ENCODE assay signal across 8 mouse cellular contexts in the genomic region with DNA sequence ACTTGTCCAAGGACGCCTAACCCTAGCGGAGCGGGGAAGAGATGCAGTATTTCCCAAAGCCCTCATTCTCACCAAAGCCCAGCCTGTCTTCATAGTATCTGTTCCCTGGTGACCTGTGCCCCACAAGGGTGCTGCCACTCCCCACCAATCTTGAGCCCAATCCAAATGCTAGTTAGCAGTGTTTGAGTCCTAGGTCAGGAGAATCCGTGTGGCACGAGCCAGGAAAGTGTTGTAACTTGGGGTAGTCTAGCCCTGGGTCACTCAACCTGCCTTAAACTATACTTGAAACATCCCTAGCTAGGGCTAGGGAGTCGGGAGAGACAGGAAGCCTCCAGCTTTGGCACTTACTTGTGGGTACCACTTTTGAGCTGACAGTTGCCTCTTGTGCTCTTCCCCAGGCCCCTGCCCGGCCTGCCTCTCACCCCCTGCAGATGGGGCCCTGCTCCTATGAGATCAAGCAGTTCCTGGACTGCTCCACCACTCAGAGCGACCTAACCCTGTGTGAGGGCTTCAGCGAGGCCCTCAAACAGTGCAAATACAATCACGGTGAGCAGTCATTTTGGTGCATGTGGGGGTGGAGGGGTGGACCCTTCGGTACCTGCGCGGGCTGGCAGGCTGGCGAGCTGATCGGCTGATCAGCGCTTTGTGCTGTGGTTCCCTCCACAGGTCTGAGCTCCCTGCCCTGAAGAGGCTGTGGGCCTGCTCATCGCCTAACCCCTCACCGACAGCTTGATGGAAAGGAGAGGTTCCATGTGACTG. TPM values are rescaled to one million over a fixed set of nuclear protein-coding genes. Genes with fewer than 3 reads are reported as not detected.
DNase-seq lines count a peak whose midpoint lies in the region; ATAC-seq and TF ChIP-seq lines count a peak whose summit lies in the region.
"Had no signal": no experiment of that assay in that cellular context is flagged by ENCODE, and none has a peak within 500 bp of the region (broad histone marks: within the 10 kb centered on the region; RNA-seq: fewer than 3 reads in every experiment).

No protein-coding gene starts in this region.

- ATAC-seq in heart, embryonic 13.5 days (ENCODE audit: extremely low read depth, insufficient number of reproducible peaks, low FRiP score, low TSS enrichment): no peak
- ATAC-seq in G1E (ENCODE audit: extremely low read depth, insufficient number of reproducible peaks, low FRiP score, poor library complexity, severe bottlenecking): no peak

- H3K4me3 ChIP-seq in heart, embryonic 13.5 days: peak overlapping the region; percentile 69
- H3K4me3 ChIP-seq in G1E (ENCODE audit: low read depth, low read length): peak overlapping the region; percentile 66; the same call in 1 of the 2 replicates

- TF ChIP-seq CTCF in G1E (IDR thresholded peaks at IDR 0.05; ENCODE audit: low read depth, low read length): no peak

- H3K36me3 ChIP-seq in heart, embryonic 13.5 days: peaks cover 4% of the 10 kb centered on the region; the same call in 1 of the 2 replicates
- H3K36me3 ChIP-seq in G1E (replicated peaks): peaks cover 31% of the 10 kb centered on the region

- DNase-seq in heart, postnatal 4 days: no peak
- peak; percentile 36 to 37 for DNase-seq in B cell, adult 2 months
- peak; percentile 25 for DNase-seq in G1E (ENCODE audit: low spot score)
- peak; percentile 44 for DNase-seq in kidney, postnatal 36 days
- no peak for DNase-seq in right cerebral cortex, postnatal 14 days
- no peak for DNase-seq in left cerebral cortex, adult 11 months (ENCODE audit: low spot score)

- peaks cover 29% of the 10 kb centered on the region for H3K27me3 ChIP-seq in heart, embryonic 13.5 days (replicated peaks)
- H3K27me3 ChIP-seq in G1E (ENCODE audit: insufficient read depth, low read length): peaks cover 11% of the 10 kb centered on the region

- peaks cover 47% of the 10 kb centered on the region for H3K4me1 ChIP-seq in heart, embryonic 13.5 days
- peaks cover 61% of the 10 kb centered on the region for H3K4me1 ChIP-seq in G1E (ENCODE audit: insufficient read depth, low read depth, low read length)

- 28% methylated on average over 18 of the region's 18 CpGs for WGBS in heart, embryonic 13.5 days

- H3K9ac ChIP-seq in heart, embryonic 13.5 days: peak overlapping the region; percentile 91

- H3K27ac ChIP-seq in heart, embryonic 13.5 days (replicated peaks): peak overlapping the region; percentile 29

- H3K9me3 ChIP-seq in heart, embryonic 13.5 days: no peaks in the 10 kb centered on the region
- H3K9me3 ChIP-seq in G1E (replicated peaks): no peaks in the 10 kb centered on the region

- H3K4me2 ChIP-seq in heart, embryonic 13.5 days: peak overlapping the region; percentile 78

RNA-seq across cellular contexts. Expression of gene Mmp11, which starts 0.8 kb away (rescaled TPM):
- polyA plus RNA-seq in heart, embryonic 13.5 days (2015; fragmentation: Nextera tagmentation; extraction: Ambion mirVana): 28.6 and 30.7 TPM in 2 replicates
- total RNA-seq in heart, postnatal 4 days (2021): 10 to 100 TPM in 1 of 2 experiments, 1 to 10 TPM in 1; 10.0 to 12.7 TPM
- total RNA-seq in G1E (2014; fragmentation: Nextera tagmentation) (not detected in 2 replicates), G1E (2017) (0.11 and 0.12 TPM in 2 replicates)
- 0.08 TPM in 1 of 2 replicates, not detected in the other for polyA plus RNA-seq in G1E (2012)

RNA-seq across cellular contexts. Expression of gene Gm867, which starts 3.4 kb away (rescaled TPM):
- polyA plus RNA-seq in heart, embryonic 13.5 days (2015; fragmentation: Nextera tagmentation; extraction: Ambion mirVana): 0.99 and 1.8 TPM in 2 replicates
- total RNA-seq in heart, postnatal 4 days (2021): not detected
- total RNA-seq in G1E (2014; fragmentation: Nextera tagmentation): 3.0 and 45.1 TPM in 2 replicates
- not detected in 2 replicates for total RNA-seq in G1E (2017)
- polyA plus RNA-seq in G1E (2012): not detected in 2 replicates
- total RNA-seq: heart, adult 18-20 months had no signal

RNA-seq across cellular contexts. Expression of gene Chchd10, which starts 4.2 kb away (rescaled TPM):
- 463 and 524 TPM in 2 replicates for polyA plus RNA-seq in heart, embryonic 13.5 days (2015; fragmentation: Nextera tagmentation; extraction: Ambion mirVana)
- total RNA-seq in heart, postnatal 4 days (2021): 100 to 1,000 TPM; 882 to 898 TPM
- 135 and 169 TPM in 2 replicates for total RNA-seq in G1E (2014; fragmentation: Nextera tagmentation)
- total RNA-seq in G1E (2017): 96.3 and 127 TPM in 2 replicates
- polyA plus RNA-seq in G1E (2012): 376 and 450 TPM in 2 replicates

RNA-seq across cellular contexts. Expression of gene Vpreb3, which starts 5.8 kb away (rescaled TPM):
- 0.25 and 0.41 TPM in 2 replicates for polyA plus RNA-seq in heart, embryonic 13.5 days (2015; fragmentation: Nextera tagmentation; extraction: Ambion mirVana)
- not detected for total RNA-seq in heart, postnatal 4 days (2021)
- total RNA-seq in G1E (2014; fragmentation: Nextera tagmentation) (not detected in 2 replicates), G1E (2017) (not detected in 2 replicates)
- not detected in 2 replicates for polyA plus RNA-seq in G1E (2012)

RNA-seq across cellular contexts. Expression of gene Smarcb1, which starts 15.7 kb away (rescaled TPM):
- 118 and 125 TPM in 2 replicates for polyA plus RNA-seq in heart, embryonic 13.5 days (2015; fragmentation: Nextera tagmentation; extraction: Ambion mirVana)
- 10 to 100 TPM; 54.2 to 56.5 TPM for total RNA-seq in heart, postnatal 4 days (2021)
- total RNA-seq in G1E (2014; fragmentation: Nextera tagmentation): 48.4 and 54.9 TPM in 2 replicates
- 54.9 and 55.7 TPM in 2 replicates for total RNA-seq in G1E (2017)
- polyA plus RNA-seq in G1E (2012): 254 and 362 TPM in 2 replicates

Comparison
In these comparisons a context has a peak if more than half of its experiments do, and no peak if none do; other contexts are left out.
1. DNase-seq: peak in B cell, adult 2 months (2 of 2), G1E (single experiment) and kidney, postnatal 36 days (2 of 2); none in heart, postnatal 4 days (single experiment), right cerebral cortex, postnatal 14 days (single experiment) and left cerebral cortex, adult 11 months (single experiment).
2. RNA of gene Mmp11, which starts 0.8 kb away (total RNA-seq): 10.0 to 12.7 TPM in heart, postnatal 4 days; 0.11 to 0.12 TPM in G1E; every median in the first group is over 4 times any median in the second.
3. RNA of gene Chchd10, which starts 4.2 kb away (total RNA-seq): 882 to 898 TPM in heart, postnatal 4 days; 96.3 to 169 TPM in G1E; every median in the first group is over 4 times any median in the second.